Mouse (Mus musculus) heart, adult 8-10 months (tissue): ENCODE data around the gene Pkig. TPM values are rescaled to one million over a fixed set of nuclear protein-coding genes. Genes with fewer than 3 reads are reported as not detected.
A peak's percentile ranks its signal among the peaks of the same experiment; 100 is the strongest.
"Not testable (repeated sequence)": the region's sequence is repeated elsewhere in the genome, so short reads cannot be mapped to it uniquely, and the experiment has no call there.

Experiments
- DNase-seq: peaks from one replicate; pipeline ENCODE4 v3.0.0; 2022; ENCODE audit warnings: low spot score
- total RNA-seq, 4 experiments: library from RNA; stranded (reverse); gene quantifications; 2 replicates each; pipeline ENCODE4 v1.2.4; 2022

Pkig gene
- total RNA-seq, 4 experiments from 2014 or later: 214 to 247 (median 224) TPM

DNA sequence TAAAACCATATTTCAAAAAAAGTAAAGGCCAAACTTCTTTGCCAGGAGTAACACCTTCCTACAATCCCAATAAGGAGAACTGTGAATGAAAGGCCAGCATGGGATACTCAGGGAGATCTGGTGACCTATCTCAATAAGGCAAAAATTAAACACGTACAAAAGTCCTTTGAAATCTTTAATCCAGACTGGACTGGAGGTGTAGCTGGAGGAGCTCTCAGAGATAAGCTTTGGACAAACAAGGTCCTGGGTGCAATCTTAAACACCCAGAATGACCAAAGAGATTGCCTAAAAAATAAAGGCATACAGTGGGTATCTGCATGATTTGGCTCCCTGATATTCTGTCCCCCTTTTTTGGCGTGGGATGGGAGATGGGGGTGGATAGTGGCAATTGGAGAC is 14.6 kb upstream of the Pkig start:
- no peak for DNase-seq

DNA sequence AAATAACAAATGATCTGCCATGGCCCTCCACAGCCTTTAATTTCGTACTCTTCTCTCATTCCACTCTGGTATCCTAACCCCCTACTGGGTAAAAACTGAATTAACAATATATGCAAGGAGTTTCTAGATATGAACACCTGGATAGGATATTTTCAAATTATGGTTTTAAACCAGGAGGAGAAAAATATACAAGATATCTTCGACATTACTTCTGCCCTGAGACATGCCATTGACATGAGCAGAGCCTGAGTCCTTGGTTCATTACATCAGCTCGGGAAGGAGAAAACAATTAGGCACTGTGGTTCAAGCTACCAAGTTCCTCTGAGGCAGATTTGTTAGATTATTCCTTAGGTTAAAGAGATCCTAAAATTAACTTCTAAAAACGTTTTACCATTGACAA is 14.1 kb upstream of the Pkig start:
- no peak for DNase-seq

DNA sequence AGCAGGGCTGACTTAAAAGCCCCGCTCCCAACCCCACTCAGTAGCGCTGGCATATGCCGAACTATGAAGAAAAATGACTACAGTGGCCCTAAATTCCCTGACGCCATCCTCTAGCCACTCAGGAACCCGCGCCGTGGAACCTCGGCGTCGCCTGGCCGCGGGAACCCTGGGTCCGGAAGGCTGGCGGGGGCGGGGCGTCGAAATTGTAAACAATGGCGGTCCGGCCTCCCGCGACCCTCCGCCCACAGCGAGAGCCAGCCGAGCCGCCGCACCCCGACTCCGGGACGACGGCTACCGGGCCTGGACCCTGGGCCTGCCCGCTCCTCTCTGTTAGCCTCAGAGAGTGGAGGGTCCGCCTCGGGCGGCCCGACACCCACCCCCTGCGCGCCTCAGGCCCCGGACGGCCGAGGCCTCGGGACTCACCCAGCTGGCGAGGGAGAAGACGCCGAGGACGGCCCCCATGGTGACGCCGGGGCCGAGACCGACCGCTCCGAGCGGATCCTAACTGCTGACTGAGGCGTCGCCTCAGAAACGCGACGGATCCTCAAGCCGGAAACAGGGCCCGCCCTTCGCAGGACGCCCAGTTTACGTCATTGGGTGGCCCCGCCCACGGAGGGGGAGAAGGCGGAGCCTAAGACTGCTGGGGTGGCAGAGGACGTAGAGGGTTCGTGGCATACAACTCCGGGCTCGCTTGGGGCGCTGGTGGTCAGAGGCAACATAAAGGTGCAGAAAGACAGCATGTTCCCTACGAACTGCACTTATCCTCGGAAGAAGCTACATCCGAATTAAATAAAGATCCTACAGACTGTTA is 13.4 kb upstream of the Pkig start, which contains the start of gene Serinc3:
Gene Serinc3, minus strand, starts transcription at position 557 of the 811 bp plus-strand sequence.
- peak; percentile 99 for DNase-seq

DNA sequence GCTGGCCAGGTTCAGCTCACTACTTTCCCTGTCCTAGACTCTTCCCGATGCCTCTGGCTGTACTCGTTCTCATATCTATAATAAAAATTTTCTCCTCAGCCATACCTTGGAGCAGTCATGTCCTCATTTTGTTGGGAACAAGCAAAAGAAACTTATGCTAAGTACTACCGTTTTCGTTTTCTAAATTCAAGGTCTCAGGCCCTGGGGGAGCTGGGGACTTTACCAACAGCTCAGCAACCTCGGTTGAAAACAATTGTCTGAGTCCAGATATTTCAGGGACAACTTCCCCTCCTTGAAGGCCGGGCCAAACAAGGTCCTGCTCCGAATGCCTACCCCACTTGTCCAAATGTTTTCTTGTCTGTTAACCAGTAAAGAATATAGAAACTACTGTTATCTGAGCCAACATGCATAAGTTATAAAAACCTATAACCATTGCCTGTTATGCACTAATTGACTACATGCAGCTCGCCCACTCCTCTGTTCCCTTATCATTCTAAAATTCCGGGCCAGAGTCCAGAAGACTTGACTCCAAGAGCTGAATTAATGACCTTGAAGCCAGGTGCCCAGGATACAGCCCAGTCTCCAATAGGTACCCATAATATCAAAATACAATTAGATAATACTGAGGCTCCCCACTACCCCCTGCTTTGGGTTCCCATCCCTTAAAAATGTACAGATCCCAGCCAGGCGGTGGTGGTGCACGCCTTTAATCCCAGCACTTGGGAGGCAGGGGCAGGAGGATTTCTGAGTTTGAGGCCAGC is 12.3 kb upstream of the Pkig start:
- no peak for DNase-seq

DNA sequence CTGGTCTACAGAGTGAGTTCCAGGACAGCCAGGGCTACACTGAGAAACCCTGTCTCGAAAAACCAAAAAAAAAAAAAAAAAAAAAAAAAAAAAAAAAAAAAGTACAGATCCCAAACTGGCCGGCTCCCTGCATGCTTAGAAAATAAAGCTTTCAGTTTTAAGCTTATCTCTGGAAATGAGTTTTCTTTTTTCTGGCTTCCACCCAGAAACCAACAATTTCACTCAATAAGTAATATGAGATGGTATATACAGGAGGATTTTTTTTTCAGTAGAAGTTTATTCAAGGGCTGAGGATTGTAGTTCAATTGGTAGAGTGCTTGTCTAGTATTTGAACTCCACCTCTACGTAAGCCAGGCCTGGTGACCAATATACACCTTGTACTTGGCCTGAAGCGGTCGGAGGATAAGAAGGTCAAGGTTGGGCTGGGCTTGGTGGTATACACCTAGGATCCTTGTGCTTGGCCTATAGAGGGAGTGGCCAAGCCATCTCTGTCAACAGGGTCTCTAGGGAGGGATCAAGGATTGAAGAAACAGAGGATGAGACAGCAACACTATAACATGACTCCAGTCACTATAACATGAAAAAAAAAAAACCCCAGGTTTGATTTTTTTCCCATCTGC is 11.6 kb upstream of the Pkig start:
- DNase-seq: no peak

DNA sequence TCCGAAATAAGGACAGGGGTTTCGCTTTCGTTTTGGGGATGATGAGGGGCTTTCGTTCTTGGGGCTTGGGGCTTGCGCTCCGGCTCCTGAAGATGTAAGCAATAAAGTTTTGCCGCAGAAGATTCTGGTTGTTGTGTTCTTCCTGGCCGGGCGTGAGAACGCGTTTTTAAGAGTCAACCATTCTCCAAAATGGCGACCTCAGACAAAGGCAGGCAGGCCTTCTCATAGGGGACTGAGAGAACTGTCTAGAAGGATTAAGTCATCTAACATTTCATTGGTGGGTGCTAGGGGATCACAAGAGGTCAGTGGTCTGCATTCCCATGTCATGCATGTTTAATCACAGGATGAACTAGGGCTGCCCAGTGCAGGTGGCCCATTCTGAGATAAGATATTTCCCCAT is 2.5 kb upstream of the Pkig start:
- DNase-seq: not testable (repeated sequence)

DNA sequence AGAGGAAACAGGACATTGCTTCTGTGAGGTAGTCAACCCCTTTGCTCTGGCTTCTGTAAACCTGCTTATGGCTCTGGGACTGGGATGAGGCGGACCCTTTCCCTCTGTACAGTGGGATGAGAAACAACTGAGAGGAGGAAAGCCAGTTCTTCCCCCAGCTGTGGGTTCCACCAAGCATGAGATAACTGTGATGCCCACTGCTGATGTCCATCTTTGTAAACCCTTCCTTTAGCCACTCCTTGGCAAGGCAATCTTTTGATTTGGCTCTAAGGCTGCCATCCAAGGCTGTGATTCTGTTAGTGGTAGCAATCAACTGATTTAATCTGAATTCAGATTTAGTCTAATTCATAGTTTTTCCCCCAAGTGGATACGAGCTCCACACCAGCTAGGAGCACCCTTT is 700 bp upstream of the Pkig start:
- no peak for DNase-seq

DNA sequence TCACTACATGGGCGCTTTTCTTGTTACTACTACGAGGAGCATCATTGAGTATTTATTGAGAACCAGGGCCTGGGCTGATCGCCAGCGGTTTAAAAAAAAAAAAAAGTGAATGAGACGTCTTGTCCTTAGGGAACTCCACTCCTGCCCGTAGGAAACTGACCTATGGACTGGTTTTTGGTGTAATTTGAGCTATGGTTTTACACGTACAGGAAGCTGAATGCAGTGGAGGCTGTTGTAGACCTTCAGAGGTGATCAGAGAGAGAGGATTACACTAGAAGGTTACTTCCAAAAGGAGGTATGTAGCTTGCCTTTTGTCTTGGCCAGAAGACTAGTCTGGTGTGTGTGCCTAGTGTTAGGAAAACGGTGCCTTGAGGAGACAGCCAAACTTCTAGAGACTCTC is 755 bp downstream of the Pkig start:
- DNase-seq: no peak

DNA sequence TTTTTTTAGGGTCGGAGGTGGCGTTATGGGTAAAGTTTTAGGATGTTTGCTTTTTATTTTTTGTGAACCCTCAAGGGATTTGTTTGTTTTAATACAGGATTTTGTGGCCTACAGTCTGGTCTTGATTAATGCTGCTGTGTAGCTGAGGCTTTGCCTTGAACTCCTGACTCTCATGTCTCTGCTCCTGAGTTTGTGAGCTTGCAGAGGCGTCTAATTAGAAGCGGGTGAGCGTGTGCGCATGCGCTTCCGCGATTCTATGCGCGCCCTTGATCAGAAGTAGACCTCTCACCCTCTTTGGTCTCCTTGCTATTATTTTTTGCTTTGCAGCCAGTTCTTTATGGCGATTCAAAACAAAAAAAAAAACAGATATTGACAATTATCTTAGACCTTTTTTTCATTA is 1.2 kb downstream of the Pkig start:
- DNase-seq: no peak

DNA sequence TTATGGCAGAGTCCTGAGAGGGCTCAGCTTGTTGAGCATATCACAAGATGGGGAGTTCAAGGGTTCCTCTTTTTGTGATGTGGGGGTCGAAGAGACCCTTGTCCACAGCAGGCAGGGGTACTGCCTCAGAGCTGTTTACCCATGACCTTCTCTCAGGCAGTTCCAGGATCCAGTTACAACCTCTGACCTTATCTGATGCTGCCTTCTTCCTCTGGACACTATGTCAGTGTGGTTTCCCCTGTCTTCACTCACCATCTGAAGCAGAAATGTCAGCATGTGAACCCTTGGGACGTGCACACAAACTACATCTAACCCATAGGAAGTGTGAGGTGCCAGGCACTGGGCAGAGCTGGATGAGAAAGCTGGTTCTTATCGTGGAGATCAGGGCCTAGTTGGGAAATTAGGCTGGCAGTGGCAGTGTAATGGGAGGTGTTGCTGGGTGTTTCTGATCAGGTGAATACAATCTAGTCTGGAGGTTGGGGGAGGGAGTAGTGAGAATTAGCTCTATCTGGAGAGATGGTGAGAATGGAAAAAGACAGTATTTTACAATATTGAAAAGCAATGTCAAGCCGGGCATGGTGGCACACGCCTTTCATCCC is 2.0 kb downstream of the Pkig start:
- no peak for DNase-seq

DNA sequence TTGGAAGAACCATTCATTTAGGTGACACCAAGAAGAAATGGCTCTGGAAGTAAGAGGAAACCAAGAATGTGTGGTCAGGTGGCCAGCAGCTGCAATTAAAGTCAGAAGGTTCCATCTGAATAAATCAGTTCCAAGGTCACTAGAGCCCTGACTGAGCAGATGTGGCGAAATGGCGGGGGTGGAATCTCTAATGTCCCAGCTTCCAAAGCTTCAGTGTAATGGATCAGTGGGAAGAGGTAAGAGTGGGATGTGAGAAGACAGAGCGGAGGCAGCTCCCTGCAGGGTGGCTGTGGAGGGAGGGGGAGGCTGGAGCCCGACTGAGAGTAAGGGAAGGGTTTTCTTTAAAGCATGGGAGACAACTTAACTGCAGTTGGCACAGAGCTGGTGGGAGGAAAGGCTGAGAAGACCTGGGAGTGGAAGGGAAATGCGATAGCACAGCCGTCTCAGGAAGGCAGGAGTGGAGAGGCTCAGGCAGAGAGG is 3.2 kb downstream of the Pkig start:
- DNase-seq: no peak

DNA sequence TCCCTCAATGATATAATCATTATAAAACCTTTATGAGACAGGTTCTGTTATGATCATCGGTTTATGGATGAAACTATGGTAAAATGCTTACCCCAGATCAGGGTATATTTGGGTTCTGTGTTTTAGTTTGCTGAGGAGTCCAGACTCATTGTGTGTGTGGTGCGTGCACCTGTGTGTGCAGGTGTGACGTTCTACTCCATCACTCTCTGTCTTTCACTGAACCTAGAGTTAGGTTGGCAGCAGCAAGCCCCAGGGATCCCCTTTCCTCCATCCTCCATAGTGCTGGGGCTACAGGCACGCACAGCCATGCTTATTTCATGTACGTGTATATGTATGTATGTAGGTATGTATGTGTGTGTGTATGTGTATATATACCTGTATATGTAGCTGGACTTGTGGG is 3.9 kb downstream of the Pkig start:
- DNase-seq: no peak

DNA sequence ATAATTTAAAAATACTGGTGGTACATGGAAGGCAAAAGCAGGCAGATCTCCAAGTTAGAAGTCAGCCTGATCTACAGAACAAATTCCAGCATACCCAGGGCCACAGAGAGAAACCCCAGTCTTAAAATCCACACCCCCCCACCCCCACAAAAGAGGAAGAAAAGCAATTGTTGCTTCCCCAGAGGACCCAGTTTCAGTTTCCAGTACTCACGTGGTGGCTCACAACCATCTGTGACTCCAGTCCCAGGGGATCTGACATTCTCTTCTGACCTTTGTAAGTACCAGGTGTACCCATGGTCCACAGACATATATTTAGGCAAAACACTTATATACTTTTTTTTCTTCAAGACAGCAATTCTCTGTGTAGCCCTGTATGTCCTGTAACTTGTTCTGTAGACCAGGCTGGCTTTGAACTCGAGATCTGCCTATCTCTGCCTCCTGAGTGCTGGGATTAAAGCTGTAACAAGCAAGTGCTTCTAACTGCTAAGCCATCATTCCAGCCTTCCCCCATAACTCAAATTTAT is 4.6 kb downstream of the Pkig start:
- no peak for DNase-seq

DNA sequence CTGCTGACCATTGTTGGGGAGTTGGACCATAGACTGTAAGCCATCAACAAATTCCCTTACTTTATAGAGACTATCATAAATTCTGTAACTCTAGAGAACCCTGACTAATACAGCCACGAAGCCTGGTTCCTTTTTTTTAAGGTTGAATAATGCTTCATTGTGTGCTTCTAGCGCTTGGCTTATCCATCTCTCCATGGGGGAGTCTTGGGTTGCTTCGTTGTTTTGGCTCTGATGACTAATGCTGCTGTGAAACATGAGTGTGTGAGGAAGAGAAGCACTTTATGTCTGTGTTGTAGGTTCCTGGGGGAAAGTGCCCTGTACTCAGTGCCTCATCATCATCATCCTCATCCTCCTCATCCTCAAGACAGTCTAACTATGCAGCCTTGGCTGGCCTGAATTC is 5.7 kb downstream of the Pkig start:
- no peak for DNase-seq

DNA sequence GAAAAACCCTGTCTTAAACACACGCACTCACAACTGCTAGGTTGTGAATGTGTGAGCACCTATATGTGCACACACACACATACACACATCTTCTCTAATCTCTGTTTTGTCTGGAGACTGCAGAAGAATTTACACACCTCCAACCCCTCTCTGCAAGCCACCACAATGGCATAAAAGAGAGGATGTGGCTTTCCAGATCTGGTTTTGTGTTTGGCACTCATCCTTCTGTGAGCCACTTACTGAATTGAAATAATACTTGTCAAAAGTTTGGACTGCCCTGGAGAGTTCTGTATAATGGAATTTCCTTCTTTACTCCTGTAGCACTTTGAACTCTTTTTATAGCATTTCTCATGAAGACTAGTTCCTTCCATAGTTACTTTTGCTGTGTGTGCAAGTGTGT is 8.9 kb downstream of the Pkig start:
- no peak for DNase-seq

DNA sequence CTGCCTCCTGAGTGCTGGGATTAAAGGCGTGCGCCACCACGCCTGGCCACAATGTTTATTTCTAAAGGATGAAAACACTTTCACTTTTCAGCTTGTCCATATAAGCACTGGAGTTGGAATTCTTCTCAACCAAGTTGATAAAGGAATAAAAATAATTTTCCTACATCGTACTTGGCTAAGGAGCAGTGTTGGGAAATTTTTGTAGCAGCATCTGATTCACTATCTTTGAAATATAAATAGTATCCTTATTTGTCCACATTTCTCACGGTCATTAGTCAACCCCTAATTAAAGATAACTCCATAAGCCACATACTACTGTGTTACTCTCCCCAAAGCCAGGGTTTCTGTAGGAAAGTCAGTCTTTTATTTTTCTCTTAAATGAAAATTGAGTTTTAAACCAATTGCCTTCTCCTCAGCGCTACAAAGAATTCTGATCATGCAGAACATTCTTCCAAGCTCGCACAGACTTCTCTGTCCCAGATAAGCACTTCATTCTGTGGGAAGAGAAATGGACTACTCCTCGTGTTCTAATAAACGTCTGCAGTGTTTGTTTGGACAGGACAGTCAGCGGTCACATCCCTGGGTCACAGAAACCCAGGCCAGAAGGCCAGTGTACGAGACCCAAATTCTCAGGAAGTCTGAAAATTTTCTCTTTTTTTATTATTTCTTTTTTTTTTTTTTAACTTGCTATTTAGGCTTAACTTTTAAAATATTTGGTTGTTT is 12.8 kb downstream of the Pkig start:
- DNase-seq: no peak

DNA sequence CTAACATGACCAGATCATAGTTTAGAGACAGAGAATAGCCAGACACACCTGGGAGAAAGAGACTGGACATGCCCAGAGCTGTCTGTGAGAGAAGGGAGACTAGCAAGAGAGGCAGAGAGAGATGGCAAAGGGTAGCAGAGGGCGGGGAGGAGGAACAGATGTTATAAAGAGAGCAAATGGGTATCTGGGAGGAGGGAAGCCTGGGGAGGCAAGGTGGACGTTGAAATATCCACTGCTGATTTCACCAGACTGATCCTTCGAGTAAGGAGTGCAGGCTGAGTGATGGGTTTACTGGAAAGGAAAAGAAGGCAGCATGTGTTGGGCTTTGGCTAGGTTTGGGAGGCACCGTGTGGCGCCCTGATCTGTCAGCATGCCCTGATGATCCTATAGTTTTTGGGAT is 16.2 kb downstream of the Pkig start:
- no peak for DNase-seq

DNA sequence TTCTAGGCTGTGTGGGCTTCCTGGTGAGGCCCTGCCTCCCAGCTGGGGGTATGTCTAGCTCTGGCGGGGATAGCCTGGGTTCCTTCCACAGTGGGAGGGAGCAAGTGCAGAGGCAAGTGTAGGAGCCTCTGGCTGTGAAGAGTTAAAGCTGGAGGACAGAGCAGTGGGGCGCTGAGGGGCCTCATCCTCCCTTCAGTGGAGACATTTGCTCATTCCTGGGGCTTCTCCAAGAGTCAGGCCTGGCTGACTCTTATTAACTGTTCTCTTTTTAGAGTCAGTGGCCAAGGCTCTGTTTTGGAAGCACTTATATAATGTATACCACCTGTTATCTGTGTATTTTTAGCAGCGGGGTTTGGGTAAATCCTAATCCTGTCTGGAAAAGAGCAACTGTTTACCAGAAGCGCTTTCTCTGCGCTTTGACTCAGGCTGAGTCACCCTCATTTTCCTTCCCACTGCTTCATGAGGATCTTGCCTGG is 17.0 kb downstream of the Pkig start:
- DNase-seq: no peak

DNA sequence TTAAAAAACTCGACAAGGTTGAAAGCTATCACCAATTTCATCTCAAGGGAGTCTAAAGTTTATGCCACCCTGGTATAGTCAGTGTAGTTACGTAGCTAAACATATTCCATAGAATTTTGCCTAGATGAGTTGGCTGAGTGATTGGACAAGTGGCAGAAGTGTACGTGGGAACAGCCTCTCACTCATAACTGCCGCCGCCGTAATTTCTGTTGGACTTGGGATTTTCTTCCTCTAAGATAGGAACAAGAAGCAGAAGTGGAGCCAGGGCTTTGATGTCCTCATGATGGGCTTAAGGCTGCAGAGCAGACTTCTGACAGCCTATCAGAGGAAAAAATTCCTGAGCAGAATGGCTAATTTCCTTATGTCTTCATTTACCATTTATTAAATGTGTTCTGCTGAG is 17.5 kb downstream of the Pkig start:
- DNase-seq: no peak

DNA sequence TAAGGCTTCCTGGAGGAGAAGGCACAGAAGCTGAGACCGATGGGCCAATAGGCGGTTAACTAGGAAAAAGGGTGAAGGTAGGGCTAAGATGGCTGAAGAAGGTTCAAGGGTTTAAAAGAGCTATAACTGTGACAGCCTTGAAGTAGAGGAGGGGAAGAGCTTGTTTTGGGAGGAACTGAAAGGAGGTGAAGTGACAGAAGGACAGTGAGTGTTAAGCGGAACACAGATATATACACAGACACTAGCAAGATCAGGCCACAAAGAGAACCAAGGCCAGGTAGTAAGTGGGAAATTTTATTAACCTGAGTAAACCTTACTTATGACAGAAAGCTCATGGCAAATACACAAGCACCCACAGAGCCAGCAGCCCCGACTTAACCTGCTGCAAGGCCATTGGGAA is 18.1 kb downstream of the Pkig start:
- DNase-seq: no peak

DNA sequence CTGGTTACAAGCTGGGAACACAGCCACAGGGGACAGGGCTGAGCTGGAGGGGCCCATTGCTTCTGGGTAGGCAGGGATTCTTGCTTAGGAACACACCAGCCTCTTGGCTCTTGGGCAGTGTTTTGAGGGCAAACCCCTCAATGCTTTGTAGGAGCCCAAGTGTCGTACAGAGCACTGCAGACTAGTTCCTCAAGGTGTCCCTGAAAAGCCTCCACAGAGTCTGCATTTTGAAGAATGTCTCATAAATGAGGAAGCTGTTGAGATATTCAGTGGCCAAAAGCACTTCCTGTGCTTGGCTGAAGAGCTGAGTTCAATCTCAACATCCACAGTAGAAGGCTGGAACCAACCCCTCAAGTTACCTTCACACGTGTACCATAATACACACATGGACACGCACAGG is 18.6 kb downstream of the Pkig start:
- no peak for DNase-seq
